Mouse (Mus musculus) MEL-GATA-1-ER (cell line): Measurements from ENCODE around the gene Anapc10.
"Not testable (repeated sequence)": the region's sequence is repeated elsewhere in the genome, so short reads cannot be mapped to it uniquely, and the experiment has no call there.

Experiments
- DNase-seq: peaks from one replicate; pipeline ENCODE4 v3.0.0-alpha.2; 2012; ENCODE audit warnings: low read depth; ENCODE audit errors: extremely low read depth

The Anapc10 gene

GRCm38 (mm10) chr8:79711064-79711961 is at the start of gene Anapc10, which contains the start of gene Abce1:
TSS of gene Anapc10 (plus strand) at chr8:79711820.
TSS of gene Abce1 (minus strand) at chr8:79711740.
- peak; percentile 94 for DNase-seq

DNA sequence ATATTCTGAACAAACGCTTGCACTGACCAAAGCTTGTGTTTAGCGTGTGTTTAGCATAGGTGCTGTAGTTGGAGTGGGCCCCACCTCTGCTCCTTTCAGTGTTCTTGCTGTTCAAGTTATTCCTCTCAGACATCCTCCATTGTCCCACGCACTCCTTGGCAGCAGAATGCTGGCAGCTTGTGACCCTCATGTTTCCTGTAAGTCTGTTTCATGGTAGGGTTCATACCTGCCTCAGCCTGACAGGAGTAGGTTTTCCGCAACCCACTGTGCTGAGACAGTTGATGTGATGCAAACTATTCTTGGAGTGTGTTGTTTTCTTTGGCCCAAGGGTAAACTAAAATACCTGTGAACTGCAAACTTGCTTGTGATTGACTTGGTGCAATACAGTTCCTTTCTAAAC is 35.2 kb upstream of the Anapc10 start:
- no peak for DNase-seq

DNA sequence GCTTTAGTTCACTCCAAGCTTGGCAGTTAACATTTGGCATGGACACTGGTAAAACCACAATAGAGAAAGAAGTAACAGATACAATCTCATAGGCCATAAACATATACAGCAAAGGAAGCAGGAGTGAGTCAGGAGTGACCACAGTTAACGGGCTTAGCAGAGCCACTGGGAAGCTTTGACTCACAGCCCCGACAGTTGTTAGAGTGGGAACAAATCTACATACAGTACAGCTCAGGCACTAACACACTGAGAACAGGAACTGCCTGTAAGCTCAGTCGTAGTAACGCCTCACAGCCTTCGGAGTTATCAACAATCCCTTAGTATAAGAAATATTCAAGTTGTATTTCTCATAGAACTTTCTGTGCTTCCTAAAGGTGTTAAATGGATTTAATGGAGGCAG is 32.6 kb upstream of the Anapc10 start:
- peak; percentile 56 for DNase-seq

DNA sequence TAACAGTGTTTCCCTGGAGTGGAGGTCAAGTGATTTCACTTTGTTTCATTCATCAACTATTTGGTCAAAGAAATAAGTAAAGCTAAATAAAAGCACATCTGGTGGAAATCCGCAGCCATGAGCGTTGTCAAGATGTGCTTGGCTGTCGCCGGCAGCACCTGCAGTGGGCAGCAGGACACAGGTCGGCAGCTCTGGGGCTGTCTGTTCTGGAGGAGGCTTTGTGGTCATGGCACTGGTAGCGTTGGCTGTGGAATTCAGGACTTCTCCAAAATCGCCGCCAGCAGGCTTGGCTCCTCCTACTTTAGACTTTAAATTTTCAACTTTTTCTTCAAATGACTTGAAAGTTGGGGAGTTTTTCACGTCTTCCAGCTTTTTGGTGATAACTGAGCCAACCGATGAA is 31.5 kb upstream of the Anapc10 start:
- DNase-seq = peak; percentile 6

DNA sequence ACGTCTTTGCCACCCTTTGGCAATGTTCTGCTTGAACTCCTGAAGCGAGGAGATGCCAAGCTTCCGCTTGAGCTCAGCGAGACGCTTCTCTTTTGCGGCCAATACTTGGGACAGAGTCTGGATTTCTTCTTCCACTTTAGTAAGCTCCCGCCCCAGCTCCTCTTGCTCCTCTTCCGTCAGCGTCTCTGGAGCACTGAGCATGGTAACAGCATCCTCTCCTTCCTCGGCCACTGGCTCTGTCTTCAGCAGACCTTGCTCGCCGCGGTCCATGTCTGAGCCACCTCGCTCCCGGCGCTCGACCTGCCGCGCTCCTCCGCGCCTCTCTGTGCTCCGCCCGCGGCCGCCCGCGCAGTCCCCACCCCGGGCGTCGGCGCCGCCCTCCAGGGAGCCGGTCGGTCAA is 31.1 kb upstream of the Anapc10 start:
- DNase-seq = peak; percentile 37

DNA sequence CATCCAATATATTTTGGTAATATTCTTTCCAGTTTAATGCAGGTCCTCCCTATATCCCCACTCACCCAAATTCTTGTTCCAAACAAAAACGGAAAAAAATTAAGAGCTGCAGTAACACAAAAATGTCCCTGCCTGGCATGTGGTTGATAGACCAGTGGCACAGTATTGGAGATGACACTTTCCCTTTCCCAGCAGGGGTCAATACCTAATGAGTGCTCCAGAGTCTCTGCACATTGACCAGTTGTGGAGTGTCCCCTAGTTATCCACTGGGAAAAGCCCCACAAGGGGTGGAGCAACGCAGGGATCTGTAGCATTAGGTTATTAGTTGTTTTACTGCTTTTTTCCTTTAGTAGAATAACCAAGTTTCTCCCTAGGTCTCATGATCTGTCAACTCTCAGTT is 30.7 kb upstream of the Anapc10 start:
- DNase-seq = peak; percentile 14

GRCm38 (mm10) chr8:79685927-79686326 is 25.7 kb upstream of the Anapc10 start:
- not testable (repeated sequence) for DNase-seq

DNA sequence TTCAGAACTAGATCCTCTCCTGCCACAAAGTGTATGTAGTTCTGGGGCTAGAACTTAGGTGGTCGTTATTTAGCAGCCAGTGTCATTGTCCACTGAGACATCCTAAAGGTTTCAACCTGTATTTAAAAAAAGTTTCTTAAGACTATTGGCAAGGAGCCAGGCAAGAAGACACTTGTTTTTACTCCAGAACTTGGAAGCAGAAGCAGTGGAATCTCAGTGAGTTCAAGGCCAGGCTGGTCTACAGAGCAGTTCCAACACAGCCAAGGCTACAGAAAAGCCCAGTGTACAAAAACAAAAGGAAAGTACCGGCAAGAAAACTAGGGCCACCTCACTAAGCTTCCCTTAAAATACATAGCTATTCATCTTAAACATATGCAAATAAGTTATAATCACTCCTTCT is 19.1 kb upstream of the Anapc10 start:
- DNase-seq = no peak

- DNase-seq = no peak
These were observed 4.9 kb upstream of the Anapc10 start for GRCm38 (mm10) chr8:79706687-79707086.

DNA sequence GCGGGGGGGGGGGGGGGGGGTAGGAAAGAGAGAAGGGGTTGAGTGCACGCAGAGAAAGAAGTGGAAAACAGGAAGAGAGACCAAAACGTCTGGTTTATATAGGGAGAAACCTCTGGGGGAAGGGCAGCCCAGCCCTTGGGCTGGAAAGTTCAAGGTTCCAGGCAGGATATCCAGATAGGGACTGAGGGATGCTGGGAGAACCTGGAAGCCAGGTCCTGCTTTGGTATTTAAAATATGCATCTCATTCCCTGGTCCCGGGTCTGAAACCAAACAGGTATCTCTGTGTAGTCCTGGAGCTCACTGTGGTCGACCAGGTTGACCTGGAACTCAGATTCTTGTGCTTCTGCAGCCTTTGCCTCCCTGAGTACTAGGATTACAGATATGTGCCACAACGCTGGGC is 1.1 kb downstream of the Anapc10 start:
- DNase-seq = no peak

DNA sequence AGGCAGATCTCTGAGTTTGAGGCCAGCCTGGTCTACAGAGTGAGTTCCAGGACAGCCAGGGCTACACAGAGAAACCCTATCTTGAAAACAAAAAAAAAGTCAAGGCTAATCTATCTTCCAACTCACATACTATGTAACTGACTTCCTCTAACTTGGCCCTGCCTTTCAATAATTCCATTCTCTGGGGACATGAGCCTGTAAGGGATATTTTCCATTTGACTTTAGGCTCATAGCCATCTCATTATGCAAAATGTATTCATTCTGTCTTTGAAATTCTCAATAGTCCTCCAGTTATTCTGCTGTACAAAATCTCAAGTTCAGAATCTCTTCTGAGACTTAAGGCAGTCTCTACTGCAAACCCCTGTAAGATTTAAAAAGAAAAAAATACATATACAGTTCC is 9.9 kb downstream of the Anapc10 start:
- DNase-seq = no peak

DNA sequence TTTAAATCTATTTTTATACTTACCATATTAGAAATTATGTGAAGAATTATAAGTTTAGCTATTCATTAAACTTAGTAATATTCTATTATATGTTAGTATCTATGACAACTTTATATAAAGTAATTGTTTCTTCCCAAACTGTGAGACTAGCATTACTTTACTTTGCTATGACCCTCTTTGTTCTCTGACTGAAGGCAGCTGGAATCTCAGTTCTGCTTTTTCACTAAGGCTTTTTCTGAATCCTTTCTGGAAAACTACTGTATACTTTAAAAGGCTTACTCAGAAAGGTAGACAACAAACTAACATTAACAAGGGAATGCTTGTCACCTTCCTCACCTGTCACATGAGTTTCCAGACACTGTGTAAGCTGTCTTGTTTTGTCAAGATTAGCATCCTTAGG is 11.7 kb downstream of the Anapc10 start:
- no peak for DNase-seq

DNA sequence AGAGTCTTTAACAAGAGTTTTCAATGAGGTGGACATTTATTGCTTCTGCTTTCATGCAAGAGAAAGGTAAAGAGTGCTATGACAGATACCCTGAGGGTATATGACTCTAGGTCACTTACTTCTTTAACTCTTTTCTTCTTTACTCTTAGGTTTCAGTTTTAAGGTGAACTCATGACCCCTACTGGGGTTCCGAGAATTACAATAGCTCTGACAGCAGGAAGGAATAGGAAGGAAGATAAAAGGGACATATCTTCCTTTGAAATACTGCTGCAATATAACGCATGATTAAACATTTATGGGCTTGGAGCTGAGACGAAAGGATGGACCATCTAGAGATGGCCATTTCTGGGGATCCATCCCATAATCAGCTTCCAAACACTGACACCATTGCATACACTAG is 13.0 kb downstream of the Anapc10 start:
- DNase-seq = peak; percentile 39

DNA sequence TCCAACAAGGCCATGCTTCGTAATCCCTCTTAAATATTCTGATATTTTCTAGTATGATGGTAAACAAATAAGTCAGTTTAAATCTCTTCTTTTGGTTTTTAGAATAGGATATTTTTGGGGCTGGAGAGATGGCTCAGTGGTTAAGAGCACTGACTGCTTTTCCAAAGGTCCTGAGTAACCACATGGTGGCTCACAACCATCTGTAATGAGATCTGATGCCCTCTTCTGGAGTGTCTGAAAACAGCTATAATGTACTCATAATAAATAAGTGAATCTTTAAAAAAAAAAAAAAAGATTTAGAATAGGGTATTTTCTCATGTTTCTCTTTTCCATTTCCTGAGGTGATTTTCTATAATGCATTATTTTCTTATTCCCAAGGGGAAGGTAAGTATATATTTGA is 16.3 kb downstream of the Anapc10 start:
- DNase-seq = no peak

DNA sequence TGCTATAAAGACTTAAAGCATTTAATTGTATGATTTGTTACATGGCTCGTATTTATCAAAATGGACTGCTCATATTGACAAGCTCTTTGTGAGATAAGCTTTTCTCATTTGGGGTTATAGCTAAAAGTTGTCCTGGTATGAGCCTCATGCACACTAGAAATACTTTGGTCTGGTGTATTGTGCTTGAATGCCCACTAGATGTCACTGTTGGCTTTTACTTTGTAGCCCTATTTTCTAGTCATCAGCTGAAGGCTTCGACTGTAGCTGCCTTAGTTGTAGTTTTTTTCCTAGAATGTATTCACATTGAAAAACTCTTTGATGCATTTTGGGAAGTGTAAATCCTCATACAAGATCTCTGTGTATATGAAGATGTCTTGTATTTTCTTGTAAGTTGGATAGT is 22.7 kb downstream of the Anapc10 start:
- DNase-seq = peak; percentile 49

DNA sequence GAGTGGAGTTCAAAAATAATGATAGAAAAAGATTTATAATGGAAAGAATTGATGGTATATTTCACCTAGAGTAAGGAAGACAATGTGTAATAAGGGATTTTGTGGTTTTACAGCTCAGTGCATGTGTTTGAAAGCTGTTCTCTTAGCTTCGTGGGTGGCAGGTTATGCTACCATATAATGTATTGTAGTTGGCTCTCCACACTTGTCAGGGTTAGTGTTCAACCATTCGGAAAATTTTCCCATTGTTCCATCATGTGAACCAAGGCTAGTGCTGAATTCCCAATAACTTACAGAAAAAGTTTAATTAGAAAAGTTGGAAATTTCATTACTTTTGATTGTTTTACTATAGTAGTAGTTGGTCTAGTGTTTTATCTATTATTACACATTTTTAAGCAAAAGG is 36.6 kb downstream of the Anapc10 start:
- no peak for DNase-seq

- no peak for DNase-seq
These were observed 37.0 kb downstream of the Anapc10 start for GRCm38 (mm10) chr8:79748591-79748990.

DNA sequence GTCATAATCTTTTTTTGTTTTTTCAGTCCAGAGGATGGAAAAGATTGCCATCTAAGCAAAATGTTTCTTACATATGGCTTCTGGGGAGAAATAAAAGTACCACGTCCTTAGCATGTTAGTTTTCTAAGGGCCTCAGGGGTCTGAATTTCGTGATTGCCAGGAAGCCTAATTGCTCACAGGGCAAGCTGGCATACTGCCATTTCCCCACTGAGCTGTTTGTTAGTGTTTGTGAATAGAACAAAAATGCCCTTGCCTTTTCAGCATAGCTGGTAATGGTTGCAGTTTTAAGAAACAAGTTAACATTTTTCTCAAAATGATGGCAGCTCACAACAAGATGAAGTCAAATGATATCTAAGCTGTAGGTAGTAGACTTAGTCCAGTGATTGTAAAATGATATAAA is 38.7 kb downstream of the Anapc10 start:
- DNase-seq = no peak

DNA sequence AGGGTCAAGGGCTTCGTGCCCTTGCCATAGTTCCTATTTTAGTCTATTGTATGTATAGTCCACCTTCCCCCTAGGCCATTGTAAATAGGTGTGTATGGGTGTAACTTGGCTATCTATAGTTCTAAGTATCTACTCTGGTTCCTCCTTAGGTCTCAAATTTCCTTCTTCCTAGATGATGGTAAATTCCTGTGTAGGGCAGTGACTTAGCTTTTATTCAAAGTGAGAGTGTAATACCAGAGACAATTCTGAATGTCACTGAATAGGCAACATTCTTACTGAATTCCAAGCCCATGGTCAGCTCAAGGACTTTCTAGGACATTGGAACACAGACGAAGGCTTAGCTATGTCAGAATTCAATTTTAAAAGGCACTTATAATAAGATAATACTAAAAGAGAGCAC is 83.3 kb downstream of the Anapc10 start:
- DNase-seq = not testable (repeated sequence)

DNA sequence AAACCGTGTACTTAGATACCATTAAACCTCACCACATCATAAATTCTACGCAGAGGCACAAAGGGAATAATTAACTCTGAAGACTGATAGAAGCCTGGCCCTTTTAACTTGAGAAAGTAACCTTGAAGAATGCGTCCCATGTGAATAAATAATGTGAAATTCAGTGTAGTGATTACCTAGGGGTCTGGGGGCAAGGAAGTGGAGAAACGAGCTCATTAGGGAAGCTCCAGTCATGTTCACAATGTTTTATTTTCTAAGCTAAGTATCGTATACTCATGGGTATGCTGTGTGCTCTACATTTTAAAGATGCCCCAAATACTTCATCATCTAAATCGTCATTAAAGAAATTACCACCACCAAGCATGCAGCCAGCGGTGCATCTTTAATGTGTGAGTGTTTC is 85.1 kb downstream of the Anapc10 start:
- no peak for DNase-seq

- no peak for DNase-seq
These were observed 92.9 kb downstream of the Anapc10 start for GRCm38 (mm10) chr8:79804499-79804898.

- no peak for DNase-seq
These were observed 95.4 kb downstream of the Anapc10 start for GRCm38 (mm10) chr8:79806971-79807370.

GRCm38 (mm10) chr8:79826534-79826933 is 114.9 kb downstream of the Anapc10 start:
- no peak for DNase-seq
